Mouse (Mus musculus) limb, embryonic 14.5 days (tissue): Measurements from ENCODE around the gene Hspb7. TPM values are rescaled to one million over a fixed set of nuclear protein-coding genes. Genes with fewer than 3 reads are reported as not detected.
A peak's percentile ranks its signal among the peaks of the same experiment; 100 is the strongest.

Experiments
- ATAC-seq: fragments of 200-750 bp; cut with Nextera tagmentation; 2 replicates; pipeline ENCODE4 v1.8.0; 2017; ENCODE audit warnings: low read depth, moderate number of reproducible peaks, moderate TSS enrichment; ENCODE audit not compliant: low FRiP score
- DNase-seq: peaks from one replicate; pipeline ENCODE4 v3.0.0-alpha.2; 2015; ENCODE audit warnings: low spot score
- H3K27ac ChIP-seq: fragments of 300-500 bp; sonication (generic); replicated peaks from 2 replicates; pipeline ENCODE4 v1.5.1; 2014; ENCODE audit warnings: low read depth, mild to moderate bottlenecking, low read length, moderate library complexity, mixed read lengths
- H3K27me3 ChIP-seq: fragments of 300-500 bp; sonication (generic); 2 replicates; pipeline ENCODE4 v1.6.1; 2014; ENCODE audit warnings: low read length, mixed read lengths; ENCODE audit not compliant: control insufficient read depth, insufficient read depth
- H3K36me3 ChIP-seq: fragments of 300-500 bp; sonication (generic); 2 replicates; pipeline ENCODE4 v1.6.1; 2014; ENCODE audit warnings: mild to moderate bottlenecking, low read length, moderate library complexity, mixed read lengths; ENCODE audit not compliant: control insufficient read depth, insufficient read depth
- H3K4me1 ChIP-seq: fragments of 300-500 bp; sonication (generic); 2 replicates; pipeline ENCODE4 v1.6.1; 2014; ENCODE audit warnings: antibody characterized with exemption, low read length, mixed read lengths; ENCODE audit not compliant: control insufficient read depth, insufficient read depth
- H3K4me2 ChIP-seq: fragments of 300-500 bp; sonication (generic); replicated peaks from 2 replicates; pipeline ENCODE4 v1.6.1; 2014; ENCODE audit warnings: low read depth, mild to moderate bottlenecking, low read length, moderate library complexity; ENCODE audit not compliant: severe bottlenecking
- H3K4me3 ChIP-seq: fragments of 300-500 bp; sonication (generic); replicated peaks from 2 replicates; pipeline ENCODE4 v1.5.1; 2014; ENCODE audit warnings: low read length
- H3K9ac ChIP-seq: fragments of 300-500 bp; sonication (generic); 2 replicates; pipeline ENCODE4 v1.6.1; 2014; ENCODE audit warnings: mild to moderate bottlenecking, low read depth, low read length, moderate library complexity; ENCODE audit not compliant: severe bottlenecking
- H3K9me3 ChIP-seq: fragments of 300-500 bp; sonication (generic); 2 replicates; pipeline ENCODE4 v1.6.1; 2016; ENCODE audit warnings: low read length; ENCODE audit not compliant: control insufficient read depth
- POLR2A ChIP-seq: fragments of 200-500 bp; IDR thresholded peaks from 2 replicates; pipeline ENCODE4 v1.8.0; 2012; ENCODE audit warnings: inconsistent platforms, mild to moderate bottlenecking, moderate library complexity, borderline replicate concordance; ENCODE audit not compliant: insufficient read depth, insufficient read length; ENCODE audit errors: extremely low read depth
- WGBS: fragments of 180-500 bp; shearing (Covaris S2); extraction: QIAGEN DNeasy Blood & Tissue Kit; methylation state at CpG from one replicate; pipeline ENCODE4 v1.1.7; 2014; 5-methylcytosine and 5-hydroxymethylcytosine counted together
- polyA plus RNA-seq, 2 experiments: library from polyadenylated mRNA; depleted of rRNA in 1 of 2; stranded (reverse) in 1 of 2; unstranded in 1 of 2; fragments of >200 nt; fragmentation: Nextera tagmentation in 1 of 2; extraction: Ambion mirVana in 1 of 2; gene quantifications; 2 replicates each; pipeline versions ENCODE4 v1.2.1 to v1.2.3; 2012 to 2014

Hspb7 gene
- polyA plus RNA-seq, 2 experiments, result 1.3 to 3.2 TPM

- ATAC-seq (no peak), DNase-seq (no peak)
- Histone ChIP-seq H3K4me1 (peaks cover 3% of the 10 kb centered on the region), H3K9ac (no peak overlapping the region), H3K4me3 (no peak overlapping the region), H3K36me3 (no peaks in the 10 kb centered on the region), H3K27me3 (no peaks in the 10 kb centered on the region), H3K9me3 (no peaks in the 10 kb centered on the region), H3K27ac (no peak overlapping the region), H3K4me2 (no peak overlapping the region)
- TF ChIP-seq POLR2A, result no peak
- 57% methylated on average over 27 of the region's 27 CpGs for WGBS
These were observed 984 bp upstream of the Hspb7 start for GRCm38 (mm10) chr4:141419398-141420191.

GRCm38 (mm10) chr4:141420886-141421285, 307 bp downstream of the Hspb7 start:
- no peak overlapping the region for H3K27ac ChIP-seq
- TF ChIP-seq POLR2A, result no peak
- H3K4me2 ChIP-seq, result no peak overlapping the region
- 41% methylated on average over 9 of the region's 9 CpGs for WGBS
- H3K9me3 ChIP-seq, result no peaks in the 10 kb centered on the region
- H3K4me3 ChIP-seq, result no peak overlapping the region
- no peak overlapping the region for H3K9ac ChIP-seq
- H3K4me1 ChIP-seq, result peaks cover 14% of the 10 kb centered on the region
- no peaks in the 10 kb centered on the region for H3K36me3 ChIP-seq
- no peaks in the 10 kb centered on the region for H3K27me3 ChIP-seq
- no peak for ATAC-seq
- DNase-seq, result no peak

- ATAC-seq (no peak), DNase-seq (no peak)
- Histone ChIP-seq H3K27me3 (no peaks in the 10 kb centered on the region), H3K9me3 (no peaks in the 10 kb centered on the region), H3K36me3 (no peaks in the 10 kb centered on the region), H3K27ac (no peak overlapping the region), H3K9ac (peak overlapping the region; percentile 25; the same call in 1 of the 2 replicates), H3K4me2 (no peak overlapping the region), H3K4me3 (no peak overlapping the region), H3K4me1 (peaks cover 19% of the 10 kb centered on the region)
- TF ChIP-seq POLR2A, result no peak
- WGBS, result 53% methylated on average over 14 of the region's 14 CpGs
These were observed 844 bp downstream of the Hspb7 start for GRCm38 (mm10) chr4:141421423-141421822.

GRCm38 (mm10) chr4:141422841-141423240, 2.3 kb downstream of the Hspb7 start:
- no peak overlapping the region for H3K4me2 ChIP-seq
- 89% methylated on average over 5 of the region's 5 CpGs for WGBS
- H3K27ac ChIP-seq, result no peak overlapping the region
- H3K4me3 ChIP-seq, result no peak overlapping the region
- DNase-seq, result no peak
- no peak for TF ChIP-seq POLR2A
- no peaks in the 10 kb centered on the region for H3K36me3 ChIP-seq
- no peak for ATAC-seq
- no peak overlapping the region for H3K9ac ChIP-seq
- no peaks in the 10 kb centered on the region for H3K9me3 ChIP-seq
- H3K4me1 ChIP-seq, result peaks cover 20% of the 10 kb centered on the region
- no peaks in the 10 kb centered on the region for H3K27me3 ChIP-seq

GRCm38 (mm10) chr4:141423288-141423687, 2.7 kb downstream of the Hspb7 start:
- ATAC-seq (no peak), DNase-seq (no peak)
- H3K27ac ChIP-seq, result no peak overlapping the region
- TF ChIP-seq POLR2A, result no peak
- no peak overlapping the region for H3K4me2 ChIP-seq
- no peaks in the 10 kb centered on the region for H3K27me3 ChIP-seq
- no peak overlapping the region for H3K9ac ChIP-seq
- H3K4me3 ChIP-seq, result no peak overlapping the region
- no peaks in the 10 kb centered on the region for H3K9me3 ChIP-seq
- H3K4me1 ChIP-seq, result peaks cover 20% of the 10 kb centered on the region
- WGBS, result 74% methylated on average over 5 of the region's 5 CpGs
- H3K36me3 ChIP-seq, result no peaks in the 10 kb centered on the region
